Mouse (Mus musculus): ENCODE measurements around the gene Dmd. TPM values are rescaled to one million over a fixed set of nuclear protein-coding genes. Genes with fewer than 3 reads are reported as not detected.

The Dmd gene
- polyA plus RNA-seq, 1 experiment from 2014 or later, result 29.0 TPM

GRCm38 (mm10) chrX:84960557-84960956 lies 2011.9 kb downstream of the Dmd start:
- no peak for ATAC-seq (ENCODE audit: low FRiP score, low TSS enrichment)
- Histone ChIP-seq H3K4me2 (replicated peaks; ENCODE audit: low read depth, low read length) (no peak overlapping the region), H3K27ac (ENCODE audit: low read length) (no peak overlapping the region), H3K9ac (replicated peaks; ENCODE audit: low read length) (no peak overlapping the region), H3K4me3 (ENCODE audit: low read length) (no peak overlapping the region), H3K36me3 (ENCODE audit: insufficient read depth, low read length) (no peaks in the 10 kb centered on the region), H3K4me1 (ENCODE audit: insufficient read depth, low read length) (no peaks in the 10 kb centered on the region), H3K9me3 (ENCODE audit: low read length) (no peaks in the 10 kb centered on the region), H3K27me3 (ENCODE audit: insufficient read depth, low read length) (no peaks in the 10 kb centered on the region)
- 70% methylated on average over 5 of the region's 5 CpGs for WGBS

DNA sequence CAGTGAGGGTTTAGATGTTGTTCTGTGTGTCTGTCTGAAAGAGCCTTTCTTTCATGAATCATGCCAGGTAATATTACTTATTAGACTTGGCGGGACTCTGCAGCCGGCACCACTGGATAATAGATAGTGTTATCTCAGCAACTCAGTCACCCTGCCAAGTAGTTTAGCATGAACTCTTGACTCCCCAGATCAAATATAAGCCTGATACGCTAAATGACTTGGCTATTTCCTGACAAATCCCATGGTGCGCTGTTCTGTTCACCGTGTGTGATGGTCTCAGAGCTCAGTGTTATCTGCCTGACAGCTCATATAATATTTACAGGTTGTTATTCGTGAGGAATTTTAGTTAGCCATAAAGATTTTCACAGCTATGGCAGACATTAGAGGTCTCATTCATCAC lies 2012.3 kb downstream of the Dmd start:
- no peak for ATAC-seq (ENCODE audit: low FRiP score, low TSS enrichment)
- Histone ChIP-seq H3K9me3 (ENCODE audit: low read length) (no peaks in the 10 kb centered on the region), H3K4me2 (replicated peaks; ENCODE audit: low read depth, low read length) (no peak overlapping the region), H3K36me3 (ENCODE audit: insufficient read depth, low read length) (no peaks in the 10 kb centered on the region), H3K27me3 (ENCODE audit: insufficient read depth, low read length) (no peaks in the 10 kb centered on the region), H3K9ac (replicated peaks; ENCODE audit: low read length) (no peak overlapping the region), H3K27ac (ENCODE audit: low read length) (no peak overlapping the region), H3K4me1 (ENCODE audit: insufficient read depth, low read length) (no peaks in the 10 kb centered on the region), H3K4me3 (ENCODE audit: low read length) (no peak overlapping the region)
- 48% methylated on average over 6 of the region's 6 CpGs for WGBS

DNA sequence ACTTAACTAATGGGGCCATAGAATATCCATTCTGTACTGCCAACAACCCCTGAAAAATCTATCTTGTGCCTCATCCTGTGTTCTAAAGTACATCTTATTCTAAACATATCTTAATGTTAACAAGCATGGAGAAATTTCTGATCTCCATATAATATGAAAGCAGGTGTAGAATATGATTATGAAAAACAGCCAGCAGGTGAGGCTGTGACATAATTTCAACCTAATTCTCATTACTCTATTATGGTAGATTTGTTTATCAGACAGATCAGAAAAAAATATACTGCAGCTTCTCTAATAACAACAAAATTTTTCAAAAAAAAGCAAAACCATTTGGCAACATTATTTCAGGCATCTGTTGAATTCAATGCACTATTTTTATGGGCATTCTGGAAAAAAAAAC lies 2059.6 kb downstream of the Dmd start:
- no peak overlapping the region for H3K27ac ChIP-seq (ENCODE audit: low read length)
- H3K36me3 ChIP-seq (ENCODE audit: insufficient read depth, low read length), result no peaks in the 10 kb centered on the region
- no peaks in the 10 kb centered on the region for H3K9me3 ChIP-seq (ENCODE audit: low read length)
- no peak for ATAC-seq (ENCODE audit: low FRiP score, low TSS enrichment)
- H3K9ac ChIP-seq (replicated peaks; ENCODE audit: low read length), result no peak overlapping the region
- H3K4me2 ChIP-seq (replicated peaks; ENCODE audit: low read depth, low read length), result no peak overlapping the region
- no peak overlapping the region for H3K4me3 ChIP-seq (ENCODE audit: low read length)
- no peaks in the 10 kb centered on the region for H3K4me1 ChIP-seq (ENCODE audit: insufficient read depth, low read length)
- no peaks in the 10 kb centered on the region for H3K27me3 ChIP-seq (ENCODE audit: insufficient read depth, low read length)

- ATAC-seq (ENCODE audit: low FRiP score, low TSS enrichment), result no peak
- Histone ChIP-seq H3K4me3 (ENCODE audit: low read length) (no peak overlapping the region), H3K36me3 (ENCODE audit: insufficient read depth, low read length) (no peaks in the 10 kb centered on the region), H3K9ac (replicated peaks; ENCODE audit: low read length) (no peak overlapping the region), H3K27ac (ENCODE audit: low read length) (no peak overlapping the region), H3K27me3 (ENCODE audit: insufficient read depth, low read length) (peaks cover 3% of the 10 kb centered on the region; the same call in 1 of the 2 replicates), H3K9me3 (ENCODE audit: low read length) (no peaks in the 10 kb centered on the region), H3K4me2 (replicated peaks; ENCODE audit: low read depth, low read length) (no peak overlapping the region), H3K4me1 (ENCODE audit: insufficient read depth, low read length) (no peaks in the 10 kb centered on the region)
- WGBS, result 52% methylated on average over 8 of the region's 8 CpGs
Measured at GRCm38 (mm10) chrX:85041466-85042058, 2092.9 kb downstream of the Dmd start.

DNA sequence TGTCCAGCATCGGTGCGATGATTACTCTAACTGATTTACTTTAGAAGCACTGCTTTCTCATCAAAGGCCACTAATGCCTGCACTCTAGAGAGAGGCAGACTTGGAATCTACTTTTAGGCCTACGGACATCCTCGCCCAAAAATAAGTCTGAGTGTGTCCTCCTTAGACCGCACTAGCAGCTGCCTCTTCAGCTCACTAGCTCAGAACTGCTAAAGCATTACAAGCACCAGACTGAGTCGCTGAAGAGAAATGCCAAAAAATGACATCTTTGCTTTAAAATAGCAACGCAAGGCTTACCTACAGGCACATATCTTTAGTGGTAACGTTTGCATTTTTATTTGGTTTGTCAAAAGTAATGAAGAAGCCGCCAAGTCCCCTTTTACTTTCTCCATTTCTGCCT lies 2098.0 kb downstream of the Dmd start:
- Histone ChIP-seq H3K9me3 (ENCODE audit: low read length) (no peaks in the 10 kb centered on the region), H3K27me3 (ENCODE audit: insufficient read depth, low read length) (peaks cover 8% of the 10 kb centered on the region; the same call in 1 of the 2 replicates), H3K9ac (replicated peaks; ENCODE audit: low read length) (no peak overlapping the region), H3K4me2 (replicated peaks; ENCODE audit: low read depth, low read length) (no peak overlapping the region), H3K4me1 (ENCODE audit: insufficient read depth, low read length) (no peaks in the 10 kb centered on the region), H3K27ac (ENCODE audit: low read length) (no peak overlapping the region), H3K36me3 (ENCODE audit: insufficient read depth, low read length) (no peaks in the 10 kb centered on the region), H3K4me3 (ENCODE audit: low read length) (no peak overlapping the region)
- no peak for ATAC-seq (ENCODE audit: low FRiP score, low TSS enrichment)
- 93% methylated on average over 9 of the region's 9 CpGs for WGBS

DNA sequence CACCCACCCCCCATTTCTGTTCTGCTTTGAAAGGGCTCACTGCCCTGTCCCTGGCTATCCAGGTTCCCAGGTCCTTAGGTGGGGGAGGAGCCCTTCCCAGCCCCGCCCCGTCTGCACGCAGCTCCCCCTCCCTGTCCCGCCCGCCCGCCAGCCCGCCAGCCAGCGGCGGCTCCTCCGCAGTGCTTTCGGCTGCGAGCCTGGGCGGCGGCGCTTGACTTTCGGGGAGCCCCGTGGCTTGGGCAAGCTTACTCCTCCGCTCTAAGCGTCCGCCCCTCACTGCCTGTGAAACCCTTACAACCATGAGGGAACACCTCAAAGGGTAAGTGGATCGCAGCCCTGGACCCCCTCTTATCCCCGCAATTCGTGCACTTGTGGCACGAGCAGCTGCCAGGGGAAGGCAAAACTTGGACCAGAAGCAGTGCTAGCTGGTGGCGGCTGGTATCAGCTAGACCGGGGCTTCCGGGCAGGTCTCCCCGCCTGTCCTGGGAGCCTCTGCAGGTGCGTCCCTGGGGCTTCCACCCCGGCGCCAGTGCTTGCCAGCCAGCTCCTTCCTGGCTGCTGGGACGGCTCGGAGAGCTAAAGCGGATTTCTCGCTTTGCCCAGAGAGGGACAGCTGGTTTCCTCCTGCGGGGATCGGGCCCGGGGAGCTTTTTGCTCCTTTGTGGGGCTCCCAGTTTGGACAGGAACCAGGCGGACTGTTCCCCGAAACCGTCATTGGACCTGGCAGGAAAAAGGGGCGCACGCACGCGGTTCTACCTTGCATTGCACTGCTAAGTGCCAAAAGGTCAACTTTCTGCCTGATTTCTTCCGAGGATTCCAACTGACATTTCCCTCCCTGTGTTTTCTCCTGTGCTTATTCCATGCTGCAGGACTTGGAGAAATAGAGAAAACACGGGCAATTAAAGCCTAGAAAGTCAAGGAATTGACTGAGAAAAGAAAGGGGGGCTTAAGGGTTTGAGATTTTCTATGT lies 2099.8 kb downstream of the Dmd start:
- WGBS, result 23% methylated on average over 45 of the region's 47 CpGs
- no peaks in the 10 kb centered on the region for H3K36me3 ChIP-seq (ENCODE audit: insufficient read depth, low read length)
- peak; percentile 97 for ATAC-seq (ENCODE audit: low FRiP score, low TSS enrichment)
- no peaks in the 10 kb centered on the region for H3K4me1 ChIP-seq (ENCODE audit: insufficient read depth, low read length)
- no peaks in the 10 kb centered on the region for H3K9me3 ChIP-seq (ENCODE audit: low read length)
- peaks cover 8% of the 10 kb centered on the region; the same call in 1 of the 2 replicates for H3K27me3 ChIP-seq (ENCODE audit: insufficient read depth, low read length)
- H3K9ac ChIP-seq (replicated peaks; ENCODE audit: low read length), result peak overlapping the region; percentile 68
- H3K4me3 ChIP-seq (ENCODE audit: low read length), result peak overlapping the region; percentile 61
- peak overlapping the region; percentile 61 for H3K4me2 ChIP-seq (replicated peaks; ENCODE audit: low read depth, low read length)
- H3K27ac ChIP-seq (ENCODE audit: low read length), result peak overlapping the region; percentile 63

DNA sequence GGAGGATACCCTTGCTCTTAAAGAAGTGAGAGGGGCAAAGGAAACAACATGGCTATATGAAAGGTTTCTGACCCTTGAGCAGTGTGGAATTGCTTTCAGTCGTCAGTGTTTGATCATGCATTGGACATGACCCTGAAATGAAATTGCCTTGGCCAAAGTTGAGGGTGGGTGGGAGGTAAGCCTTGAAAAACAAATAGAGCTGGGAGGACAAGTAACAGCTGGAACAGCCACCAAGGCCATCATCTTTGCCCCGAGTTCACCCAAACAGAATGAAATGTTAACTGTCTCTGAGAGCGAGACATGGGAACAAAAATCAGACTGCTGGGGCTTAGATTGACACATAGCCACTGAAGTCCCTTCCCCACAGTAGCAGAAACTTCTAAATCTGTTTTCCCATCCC lies 2100.9 kb downstream of the Dmd start:
- no peak for ATAC-seq (ENCODE audit: low FRiP score, low TSS enrichment)
- H3K4me3 ChIP-seq (ENCODE audit: low read length), result peak overlapping the region; percentile 61
- H3K9me3 ChIP-seq (ENCODE audit: low read length), result no peaks in the 10 kb centered on the region
- H3K36me3 ChIP-seq (ENCODE audit: insufficient read depth, low read length), result no peaks in the 10 kb centered on the region
- H3K4me2 ChIP-seq (replicated peaks; ENCODE audit: low read depth, low read length), result peak overlapping the region; percentile 61; the same call in 1 of the 2 replicates
- H3K27ac ChIP-seq (ENCODE audit: low read length), result no peak overlapping the region
- peaks cover 8% of the 10 kb centered on the region; the same call in 1 of the 2 replicates for H3K27me3 ChIP-seq (ENCODE audit: insufficient read depth, low read length)
- no peaks in the 10 kb centered on the region for H3K4me1 ChIP-seq (ENCODE audit: insufficient read depth, low read length)
- 42% methylated on average over 3 of the region's 3 CpGs for WGBS
- H3K9ac ChIP-seq (replicated peaks; ENCODE audit: low read length), result no peak overlapping the region

GRCm38 (mm10) chrX:85073602-85074001 lies 2124.9 kb downstream of the Dmd start:
- ATAC-seq (ENCODE audit: low FRiP score, low TSS enrichment), result no peak
- Histone ChIP-seq H3K4me2 (replicated peaks; ENCODE audit: low read depth, low read length) (no peak overlapping the region), H3K4me3 (ENCODE audit: low read length) (no peak overlapping the region), H3K27ac (ENCODE audit: low read length) (no peak overlapping the region), H3K4me1 (ENCODE audit: insufficient read depth, low read length) (no peaks in the 10 kb centered on the region), H3K9ac (replicated peaks; ENCODE audit: low read length) (no peak overlapping the region), H3K36me3 (ENCODE audit: insufficient read depth, low read length) (no peaks in the 10 kb centered on the region), H3K9me3 (ENCODE audit: low read length) (no peaks in the 10 kb centered on the region), H3K27me3 (ENCODE audit: insufficient read depth, low read length) (peaks cover 3% of the 10 kb centered on the region; the same call in 1 of the 2 replicates)
- 62% methylated on average over 4 of the region's 4 CpGs for WGBS

GRCm38 (mm10) chrX:85076845-85077244 lies 2128.2 kb downstream of the Dmd start:
- Histone ChIP-seq H3K9me3 (ENCODE audit: low read length) (no peaks in the 10 kb centered on the region), H3K4me2 (replicated peaks; ENCODE audit: low read depth, low read length) (no peak overlapping the region), H3K4me1 (ENCODE audit: insufficient read depth, low read length) (no peaks in the 10 kb centered on the region), H3K27ac (ENCODE audit: low read length) (no peak overlapping the region), H3K9ac (replicated peaks; ENCODE audit: low read length) (no peak overlapping the region), H3K27me3 (ENCODE audit: insufficient read depth, low read length) (peaks cover 3% of the 10 kb centered on the region; the same call in 1 of the 2 replicates), H3K36me3 (ENCODE audit: insufficient read depth, low read length) (no peaks in the 10 kb centered on the region), H3K4me3 (ENCODE audit: low read length) (no peak overlapping the region)
- 71% methylated on average over 1 of the region's 1 CpGs for WGBS
- ATAC-seq (ENCODE audit: low FRiP score, low TSS enrichment), result no peak

DNA sequence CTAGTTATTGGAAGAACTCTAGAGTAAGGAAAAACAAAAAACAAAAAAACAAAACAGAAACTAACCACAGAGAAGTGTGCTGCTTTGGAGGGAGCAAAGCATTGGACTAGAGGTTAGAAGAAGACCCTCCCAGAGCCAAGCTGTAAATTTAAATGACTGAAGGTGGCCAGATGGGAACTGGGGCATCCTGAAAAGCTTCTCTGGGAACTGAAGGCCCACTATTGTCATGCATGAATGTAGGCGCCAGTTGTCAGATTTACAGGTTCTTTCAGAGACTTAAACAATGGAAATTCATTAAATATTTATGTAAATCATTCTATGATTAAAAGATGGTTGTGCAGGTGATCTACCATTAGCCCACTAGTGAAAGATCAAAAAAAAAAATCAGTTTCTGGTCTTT lies 2128.9 kb downstream of the Dmd start:
- Histone ChIP-seq H3K9me3 (ENCODE audit: low read length) (no peaks in the 10 kb centered on the region), H3K27ac (ENCODE audit: low read length) (no peak overlapping the region), H3K4me1 (ENCODE audit: insufficient read depth, low read length) (no peaks in the 10 kb centered on the region), H3K36me3 (ENCODE audit: insufficient read depth, low read length) (no peaks in the 10 kb centered on the region), H3K4me2 (replicated peaks; ENCODE audit: low read depth, low read length) (no peak overlapping the region), H3K9ac (replicated peaks; ENCODE audit: low read length) (no peak overlapping the region), H3K4me3 (ENCODE audit: low read length) (no peak overlapping the region), H3K27me3 (ENCODE audit: insufficient read depth, low read length) (peaks cover 3% of the 10 kb centered on the region; the same call in 1 of the 2 replicates)
- WGBS, result 62% methylated on average over 1 of the region's 1 CpGs
- no peak for ATAC-seq (ENCODE audit: low FRiP score, low TSS enrichment)

Measured in kidney, embryonic 16.5 days (tissue).